Mouse (Mus musculus) mature B cell (primary cell): ENCODE data around the gene Mier3.

ENCODE experiments used
- in situ Hi-C: fragments of 300-500 bp; cut with MboI; formaldehyde crosslinking; loops from 2 replicates; pipeline ENCODE4 v1.14.3; 2019

The Mier3 gene

GRCm38 (mm10) chr13:111680679-111681078, at the start of gene Mier3:
Gene Mier3, plus strand, starts transcription at chr13:111680979.
- in situ Hi-C loops = no loop called here

- in situ Hi-C loops = no loop called here
These were observed 46.3 kb upstream of the Mier3 start for GRCm38 (mm10) chr13:111634163-111635160.

- in situ Hi-C loops = no loop called here
These were observed 40.5 kb upstream of the Mier3 start for GRCm38 (mm10) chr13:111640319-111640718.

GRCm38 (mm10) chr13:111643636-111644035, 37.1 kb upstream of the Mier3 start:
- in situ Hi-C loops = no loop called here

GRCm38 (mm10) chr13:111646204-111646603, 34.6 kb upstream of the Mier3 start:
- in situ Hi-C loops = no loop called here

GRCm38 (mm10) chr13:111647279-111647678, 33.5 kb upstream of the Mier3 start:
- in situ Hi-C loops = no loop called here

GRCm38 (mm10) chr13:111651020-111651419, 29.8 kb upstream of the Mier3 start:
- in situ Hi-C loops = no loop called here

- in situ Hi-C loops = no loop called here
These were observed 25.5 kb upstream of the Mier3 start for GRCm38 (mm10) chr13:111655273-111655672.

GRCm38 (mm10) chr13:111655856-111656255, 24.9 kb upstream of the Mier3 start:
- in situ Hi-C loops = no loop called here

- in situ Hi-C loops = no loop called here
These were observed 24.5 kb upstream of the Mier3 start for GRCm38 (mm10) chr13:111656309-111656708.

GRCm38 (mm10) chr13:111656769-111657168, 24.0 kb upstream of the Mier3 start:
- in situ Hi-C loops = no loop called here

GRCm38 (mm10) chr13:111658501-111659280, 22.1 kb upstream of the Mier3 start:
- in situ Hi-C loops = no loop called here

- in situ Hi-C loops = no loop called here
These were observed 21.3 kb upstream of the Mier3 start for GRCm38 (mm10) chr13:111659430-111659829.

- in situ Hi-C loops = no loop called here
These were observed 20.7 kb upstream of the Mier3 start for GRCm38 (mm10) chr13:111660072-111660471.

- in situ Hi-C loops = no loop called here
These were observed 20.2 kb upstream of the Mier3 start for GRCm38 (mm10) chr13:111660556-111660955.

- in situ Hi-C loops = no loop called here
These were observed 12.8 kb upstream of the Mier3 start for GRCm38 (mm10) chr13:111668016-111668415.

GRCm38 (mm10) chr13:111676841-111677240, 3.9 kb upstream of the Mier3 start:
- in situ Hi-C loops = no loop called here

- in situ Hi-C loops = no loop called here
These were observed 3.4 kb downstream of the Mier3 start for GRCm38 (mm10) chr13:111684056-111684625.

- in situ Hi-C loops = no loop called here
These were observed 5.1 kb downstream of the Mier3 start for GRCm38 (mm10) chr13:111685751-111686462.

- in situ Hi-C loops = no loop called here
These were observed 5.9 kb downstream of the Mier3 start for GRCm38 (mm10) chr13:111686522-111687284.

GRCm38 (mm10) chr13:111687285-111687781, 6.6 kb downstream of the Mier3 start:
- in situ Hi-C loops = no loop called here
